Mouse (Mus musculus): ENCODE measurements around the gene Nup210l.

- no peak for TF ChIP-seq CTCF (IDR thresholded peaks at IDR 0.05; ENCODE audit: low read depth, low read length)
- TF ChIP-seq GATA1 (IDR thresholded peaks at IDR 0.05; ENCODE audit: borderline replicate concordance, low read length): no peak
Observed at GRCm38 (mm10) chr3:90102239-90102638, 1.7 kb upstream of the Nup210l start.

Data from G1E (cell line).